Mouse (Mus musculus) bone marrow macrophage, adult 2 months (primary cell): Measurements from ENCODE around the gene Ykt6. TPM values are rescaled to one million over a fixed set of nuclear protein-coding genes. Genes with fewer than 3 reads are reported as not detected.
A peak's percentile ranks its signal among the peaks of the same experiment; 100 is the strongest.
"Not testable (repeated sequence)": the region's sequence is repeated elsewhere in the genome, so short reads cannot be mapped to it uniquely, and the experiment has no call there.

Source experiments
- H3K27ac ChIP-seq: 2 replicates; pipeline ENCODE4 v1.5.1; 2012; ENCODE audit warnings: low read depth, low read length; ENCODE audit not compliant: insufficient read depth
- H3K4me1 ChIP-seq: 2 replicates; pipeline ENCODE4 v1.6.1; 2012; ENCODE audit warnings: low read length; ENCODE audit not compliant: control insufficient read depth, insufficient read depth
- H3K4me3 ChIP-seq: 2 replicates; pipeline ENCODE4 v1.5.1; 2012; ENCODE audit warnings: mild to moderate bottlenecking, low read length, moderate library complexity; ENCODE audit not compliant: insufficient read depth
- CTCF ChIP-seq: IDR thresholded peaks from 2 replicates; pipeline ENCODE4 v1.5.1; 2012; ENCODE audit warnings: low read depth, mild to moderate bottlenecking, low read length, moderate library complexity
- POLR2A ChIP-seq: IDR thresholded peaks from 2 replicates; pipeline ENCODE4 v1.6.1; 2012; ENCODE audit warnings: mild to moderate bottlenecking, low read depth, low read length, borderline replicate concordance
- polyA plus RNA-seq: library from polyadenylated mRNA; stranded (reverse); fragments of >200 nt; gene quantifications from 2 replicates; pipeline ENCODE4 v1.2.4, GENCODE M21; 2012; ENCODE audit not compliant: missing spikeins, insufficient read depth, insufficient read length

Ykt6 gene
- polyA plus RNA-seq, 1 experiment = 50.0 TPM

DNA sequence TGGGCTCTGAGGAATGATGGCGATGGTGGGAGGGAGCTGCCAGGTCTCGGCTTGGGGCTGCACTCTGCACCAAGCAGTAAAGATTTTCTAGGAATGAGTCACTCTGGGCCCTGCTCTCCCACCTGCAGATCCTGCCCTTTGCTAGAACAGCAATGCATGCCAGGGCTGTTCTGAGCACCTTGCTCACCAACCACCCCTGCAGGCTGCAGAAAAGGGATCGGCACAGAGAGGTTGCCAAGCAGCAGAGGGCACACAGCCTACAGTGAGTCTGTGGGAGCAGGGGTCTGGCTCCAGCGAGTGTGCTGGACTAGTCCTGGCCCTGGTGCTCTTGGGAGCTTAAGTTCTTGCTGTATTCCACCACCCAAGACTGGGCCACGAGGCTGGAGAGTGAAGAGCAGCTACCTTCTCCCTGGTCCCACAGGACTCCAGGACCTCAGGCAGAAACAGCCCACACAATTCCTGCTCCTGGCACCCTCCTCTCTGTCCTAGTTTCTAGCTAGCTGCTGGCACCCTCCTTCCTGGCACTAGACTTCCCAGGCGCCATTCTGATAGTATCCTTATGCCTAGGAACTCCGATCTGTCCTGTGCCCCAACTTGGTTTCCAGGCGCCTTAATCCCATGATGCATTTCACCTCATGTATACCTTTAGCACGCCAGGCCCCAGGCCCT, 46.6 kb downstream of the Ykt6 start:
- no peak for TF ChIP-seq CTCF
- no peak for TF ChIP-seq POLR2A
- no peak overlapping the region for H3K27ac ChIP-seq
- peaks cover 47% of the 10 kb centered on the region for H3K4me1 ChIP-seq
- no peak overlapping the region for H3K4me3 ChIP-seq

DNA sequence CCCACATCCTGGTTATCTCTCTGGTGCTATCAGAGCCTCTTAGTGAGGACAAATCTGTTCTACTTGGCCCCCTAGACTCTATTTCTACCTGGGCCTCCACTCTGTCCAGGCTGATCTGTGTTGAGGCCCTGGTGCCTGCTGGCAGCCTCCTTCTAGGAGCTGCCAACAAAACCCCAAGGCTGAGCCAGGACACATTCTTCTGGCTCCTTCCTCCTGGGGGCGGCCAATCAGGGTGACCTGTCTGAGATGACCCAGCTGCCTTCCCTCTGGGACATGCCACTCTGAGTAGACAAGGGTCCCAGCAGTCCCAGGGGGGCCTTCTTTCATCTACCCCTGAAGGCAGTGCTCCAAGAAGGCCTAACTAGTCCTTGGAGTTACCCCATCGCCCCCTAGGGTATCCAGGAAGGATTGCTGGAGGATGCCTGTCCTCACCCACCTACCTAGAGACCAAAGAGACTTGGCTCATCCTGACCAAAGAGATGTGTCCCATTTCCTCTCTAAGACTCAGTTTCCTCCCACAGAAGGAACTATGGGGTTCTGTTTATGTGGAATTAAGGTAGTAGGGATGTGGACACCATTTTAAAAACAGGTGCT, 47.6 kb downstream of the Ykt6 start:
- TF ChIP-seq POLR2A = no peak
- no peak for TF ChIP-seq CTCF
- H3K4me1 ChIP-seq = peaks cover 47% of the 10 kb centered on the region
- H3K27ac ChIP-seq = no peak overlapping the region
- H3K4me3 ChIP-seq = no peak overlapping the region

DNA sequence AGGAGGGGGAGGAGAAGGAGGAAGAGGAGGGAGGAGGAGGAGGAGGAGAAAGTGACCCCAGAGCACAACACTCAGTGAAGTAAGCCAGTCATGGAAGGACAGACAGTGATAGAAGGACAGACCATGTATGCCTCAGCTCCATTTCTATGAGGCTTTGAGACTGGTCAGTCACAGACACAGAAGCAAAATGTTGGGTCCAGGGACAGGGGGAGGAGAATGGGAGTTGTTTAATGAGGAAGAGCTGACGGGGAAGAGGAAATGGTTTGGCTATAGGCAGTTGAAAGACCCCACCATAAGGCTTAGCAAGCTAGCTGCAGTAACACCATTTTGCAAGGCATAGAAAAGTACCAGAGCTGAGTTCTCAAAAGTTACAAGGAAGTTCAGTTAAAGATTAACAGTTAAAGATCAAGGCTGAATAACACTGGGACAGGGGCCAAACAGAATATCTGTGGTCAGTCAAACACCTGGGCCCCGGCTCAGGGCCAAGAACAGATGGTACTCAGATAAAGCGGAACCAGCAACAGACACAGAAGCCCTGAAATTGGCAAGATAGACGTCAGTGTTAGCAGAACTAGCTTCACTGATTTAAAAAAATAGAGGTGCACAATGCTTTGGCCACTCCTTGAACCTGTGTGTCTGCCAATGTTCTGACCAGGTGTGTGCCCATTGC, 50.0 kb downstream of the Ykt6 start:
- H3K27ac ChIP-seq = peak overlapping the region; percentile 83
- H3K4me1 ChIP-seq = peaks cover 35% of the 10 kb centered on the region
- not testable (repeated sequence) for H3K4me3 ChIP-seq

DNA sequence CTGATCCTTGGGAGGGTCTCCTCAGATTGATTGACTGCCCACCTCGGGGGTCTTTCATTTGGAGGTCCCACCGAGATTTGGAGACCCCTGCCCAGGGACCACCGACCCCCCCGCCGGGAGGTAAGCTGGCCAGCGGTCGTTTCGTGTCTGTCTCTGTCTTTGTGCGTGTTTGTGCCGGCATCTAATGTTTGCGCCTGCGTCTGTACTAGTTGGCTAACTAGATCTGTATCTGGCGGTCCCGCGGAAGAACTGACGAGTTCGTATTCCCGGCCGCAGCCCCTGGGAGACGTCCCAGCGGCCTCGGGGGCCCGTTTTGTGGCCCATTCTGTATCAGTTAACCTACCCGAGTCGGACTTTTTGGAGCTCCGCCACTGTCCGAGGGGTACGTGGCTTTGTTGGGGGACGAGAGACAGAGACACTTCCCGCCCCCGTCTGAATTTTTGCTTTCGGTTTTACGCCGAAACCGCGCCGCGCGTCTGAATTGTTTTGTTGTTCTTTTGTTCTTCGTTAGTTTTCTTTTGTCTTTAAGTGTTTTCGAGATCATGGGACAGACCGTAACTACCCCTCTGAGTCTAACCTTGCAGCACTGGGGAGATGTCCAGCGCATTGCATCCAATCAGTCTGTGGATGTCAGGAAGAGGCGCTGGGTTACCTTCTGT, 51.0 kb downstream of the Ykt6 start:
- H3K4me1 ChIP-seq = peaks cover 26% of the 10 kb centered on the region
- peak overlapping the region; percentile 17; the same call in 1 of the 2 replicates for H3K27ac ChIP-seq
- peak overlapping the region; percentile 74 for H3K4me3 ChIP-seq

DNA sequence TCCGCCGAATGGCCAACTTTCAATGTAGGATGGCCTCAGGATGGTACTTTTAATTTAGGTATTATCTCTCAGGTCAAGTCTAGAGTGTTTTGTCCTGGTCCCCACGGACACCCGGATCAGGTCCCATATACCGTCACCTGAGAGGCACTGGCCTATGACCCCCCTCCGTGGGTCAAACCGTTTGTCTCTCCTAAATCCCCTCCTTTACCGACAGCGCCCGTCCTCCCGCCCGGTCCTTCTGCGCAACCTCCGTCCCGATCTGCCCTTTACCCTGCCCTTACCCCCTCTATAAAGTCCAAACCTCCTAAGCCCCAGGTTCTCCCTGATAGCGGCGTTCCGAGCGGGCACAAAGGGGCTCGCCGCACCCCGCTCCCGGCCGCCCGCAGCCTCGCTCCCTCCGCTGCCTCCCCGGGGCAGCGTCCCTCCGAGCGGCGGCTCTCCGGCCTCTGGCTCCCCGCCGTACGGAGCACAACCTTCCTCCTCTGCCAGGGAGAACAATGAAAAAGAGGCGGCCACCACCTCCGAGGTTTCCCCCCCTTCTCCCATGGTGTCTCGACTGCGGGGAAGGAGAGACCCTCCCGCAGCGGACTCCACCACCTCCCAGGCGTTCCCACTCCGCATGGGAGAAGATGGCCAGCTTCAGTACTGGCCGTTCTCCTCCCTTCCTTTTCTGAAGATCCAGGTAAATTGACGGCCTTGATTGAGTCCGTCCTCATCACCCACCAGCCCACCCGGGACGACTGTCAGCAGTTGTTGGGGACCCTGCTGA, 51.7 kb downstream of the Ykt6 start:
- Histone ChIP-seq H3K4me1 (peaks cover 21% of the 10 kb centered on the region), H3K4me3 (peak overlapping the region; percentile 74)
- H3K27ac ChIP-seq = not testable (repeated sequence)

DNA sequence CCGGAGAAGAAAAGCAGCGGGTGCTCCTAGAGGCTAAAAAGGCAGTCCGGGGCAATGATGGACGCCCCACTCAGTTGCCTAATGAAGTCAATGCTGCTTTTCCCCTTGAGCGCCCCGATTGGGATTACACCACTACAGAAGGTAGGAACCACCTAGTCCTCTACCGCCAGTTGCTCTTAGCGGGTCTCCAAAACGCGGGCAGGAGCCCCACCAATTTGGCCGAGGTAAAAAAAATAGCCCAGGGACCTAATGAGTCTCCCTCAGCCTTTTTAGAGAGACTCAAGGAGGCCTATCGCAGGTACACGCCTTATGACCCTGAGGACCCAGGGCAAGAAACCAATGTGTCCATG, 52.3 kb downstream of the Ykt6 start:
- Histone ChIP-seq H3K4me1 (peaks cover 18% of the 10 kb centered on the region), H3K4me3 (peak overlapping the region; percentile 54)
- H3K27ac ChIP-seq = not testable (repeated sequence)

DNA sequence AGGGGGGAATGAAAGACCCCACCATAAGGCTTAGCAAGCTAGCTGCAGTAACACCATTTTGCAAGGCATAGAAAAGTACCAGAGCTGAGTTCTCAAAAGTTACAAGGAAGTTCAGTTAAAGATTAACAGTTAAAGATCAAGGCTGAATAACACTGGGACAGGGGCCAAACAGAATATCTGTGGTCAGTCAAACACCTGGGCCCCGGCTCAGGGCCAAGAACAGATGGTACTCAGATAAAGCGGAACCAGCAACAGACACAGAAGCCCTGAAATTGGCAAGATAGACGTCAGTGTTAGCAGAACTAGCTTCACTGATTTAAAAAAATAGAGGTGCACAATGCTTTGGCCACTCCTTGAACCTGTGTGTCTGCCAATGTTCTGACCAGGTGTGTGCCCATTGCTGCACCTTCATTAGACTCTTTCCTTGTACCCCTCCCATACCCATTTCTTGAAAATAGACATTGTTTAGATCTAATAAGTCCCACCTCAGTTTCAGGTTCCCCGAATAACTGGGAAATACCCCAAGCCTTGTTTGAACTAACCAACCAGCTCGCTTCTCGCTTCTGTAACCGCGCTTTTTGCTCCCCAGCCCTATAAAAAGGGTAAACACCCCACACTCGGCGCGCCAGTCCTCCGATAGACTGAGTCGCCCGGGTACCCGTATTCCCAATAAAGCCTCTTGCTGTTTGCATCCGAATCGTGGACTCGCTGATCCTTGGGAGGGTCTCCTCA, 55.4 kb downstream of the Ykt6 start:
- not testable (repeated sequence) for H3K4me1 ChIP-seq, H3K4me3 ChIP-seq, H3K27ac ChIP-seq

DNA sequence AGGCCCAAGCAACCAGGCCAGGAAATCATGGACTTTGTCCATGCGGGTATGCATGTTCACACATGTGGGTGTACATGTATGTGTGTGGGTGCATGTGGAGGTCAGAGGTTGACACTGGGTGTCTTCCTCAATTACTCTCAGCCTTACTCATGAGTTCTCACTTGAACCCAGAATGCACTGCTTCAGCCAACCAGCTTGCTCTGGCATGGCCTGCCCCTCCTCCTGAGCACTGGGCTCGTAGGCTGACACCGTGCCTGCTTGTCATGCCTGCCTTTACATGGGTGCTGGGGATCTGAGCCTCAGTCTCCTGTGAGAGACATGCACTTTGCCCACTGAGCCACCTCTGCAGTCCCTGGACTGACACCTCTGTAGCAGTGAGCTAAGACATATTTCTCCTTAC, 56.4 kb downstream of the Ykt6 start:
- no peak overlapping the region for H3K4me3 ChIP-seq
- no peaks in the 10 kb centered on the region for H3K4me1 ChIP-seq
- H3K27ac ChIP-seq = no peak overlapping the region
- TF ChIP-seq CTCF (no peak), POLR2A (no peak)

DNA sequence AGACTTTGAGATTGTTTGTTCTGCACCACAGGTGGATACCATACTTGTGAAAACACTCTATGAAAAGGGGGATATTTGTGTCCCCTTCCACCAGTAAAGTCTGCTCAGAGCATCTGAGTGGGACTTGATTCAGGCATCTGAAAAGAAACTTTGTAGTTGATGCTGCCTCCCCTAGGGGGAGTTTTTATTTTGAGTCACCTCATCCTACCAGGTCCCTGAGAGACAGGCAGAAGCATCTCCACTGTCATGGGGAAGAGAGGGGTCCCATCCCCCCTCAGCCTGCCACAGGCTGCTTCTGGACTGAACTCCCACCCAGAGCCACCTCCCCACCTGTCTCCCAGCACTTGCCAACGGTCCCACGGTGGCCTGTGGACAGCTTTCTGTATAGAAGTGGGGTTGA, 57.9 kb downstream of the Ykt6 start:
- Histone ChIP-seq H3K27ac (no peak overlapping the region), H3K4me3 (no peak overlapping the region), H3K4me1 (no peaks in the 10 kb centered on the region)
- TF ChIP-seq CTCF = no peak
- no peak for TF ChIP-seq POLR2A

DNA sequence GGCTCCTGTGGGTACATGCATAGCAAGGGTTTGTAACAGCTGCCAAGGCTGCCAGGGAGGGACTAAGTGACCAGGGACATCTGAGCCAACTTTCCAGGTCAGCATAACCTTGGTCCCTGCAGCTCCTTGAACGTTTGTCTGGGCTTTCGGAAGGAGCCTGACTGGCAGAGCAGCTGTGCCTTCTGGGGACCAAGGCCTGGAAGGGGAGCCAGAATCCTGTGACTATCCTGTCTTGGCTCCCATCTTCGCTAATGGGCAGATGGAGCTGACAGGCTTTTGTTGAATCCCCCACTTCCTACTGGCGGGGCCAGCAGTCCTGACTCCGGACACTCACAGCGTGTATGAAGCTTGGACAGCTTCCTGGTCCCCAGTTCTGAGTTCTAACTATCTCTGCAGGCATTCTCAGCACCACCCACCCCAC, 59.5 kb downstream of the Ykt6 start:
- Histone ChIP-seq H3K4me3 (no peak overlapping the region), H3K4me1 (peaks cover 5% of the 10 kb centered on the region), H3K27ac (no peak overlapping the region)
- no peak for TF ChIP-seq CTCF
- TF ChIP-seq POLR2A = no peak
